Mouse (Mus musculus) left cerebral cortex, adult 2 months (tissue): Measurements from ENCODE around the gene Ppat. TPM values are rescaled to one million over a fixed set of nuclear protein-coding genes. Genes with fewer than 3 reads are reported as not detected.
"Not testable (repeated sequence)": the region's sequence is repeated elsewhere in the genome, so short reads cannot be mapped to it uniquely, and the experiment has no call there.

Experiments used
- DNase-seq, 2 experiments: peaks; one replicate each; pipeline ENCODE4 v3.0.0; 2021 to 2022; ENCODE audit warnings: low spot score in 2 of 2, mixed read lengths in 1 of 2; ENCODE audit errors: extremely low spot score in 1 of 2
- H3K27ac ChIP-seq: fragments of 200-600 bp; 2 replicates; pipeline ENCODE4 v1.8.1; 2022
- H3K4me3 ChIP-seq: fragments of 200-600 bp; 2 replicates; pipeline ENCODE4 v1.8.1; 2022
- CTCF ChIP-seq: fragments of 200-600 bp; IDR thresholded peaks from 2 replicates; pipeline ENCODE4 v1.8.1; 2022; ENCODE audit warnings: antibody characterized with exemption, mild to moderate bottlenecking, moderate library complexity
- intact Hi-C: fragments of 180-260 bp; cut with DNase I; formaldehyde crosslinking; loops from one replicate; pipeline ENCODE4 v1.15.1; 2025
- total RNA-seq, 2 experiments: library from RNA; stranded (reverse); gene quantifications; 2 replicates each; pipeline ENCODE4 v1.2.3; 2021

Gene Ppat
- total RNA-seq, 2 experiments from 2014 or later, result 16.6 to 18.9 TPM

DNA sequence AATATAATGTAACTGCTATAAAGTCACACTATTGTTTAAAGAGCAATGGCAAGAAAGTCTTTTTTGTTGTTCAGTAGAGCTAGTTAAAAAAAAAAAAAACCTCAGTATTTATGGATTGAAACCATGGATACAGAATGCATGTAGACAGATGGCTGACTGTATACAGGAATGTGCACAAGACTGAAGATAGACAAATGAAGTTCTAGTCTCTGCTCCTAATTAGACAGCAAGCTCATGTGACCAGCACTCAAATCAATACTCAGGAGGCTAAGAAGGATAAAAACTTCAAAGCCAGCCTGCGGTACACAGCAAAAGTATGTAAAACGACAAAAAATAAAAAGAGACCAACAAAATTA, 5.7 kb downstream of the Ppat start:
- no peak for DNase-seq
- no peak overlapping the region for H3K4me3 ChIP-seq
- no peak overlapping the region; the same call in 1 of the 2 replicates for H3K27ac ChIP-seq
- TF ChIP-seq CTCF, result no peak
- intact Hi-C loops, result no loop called here

DNA sequence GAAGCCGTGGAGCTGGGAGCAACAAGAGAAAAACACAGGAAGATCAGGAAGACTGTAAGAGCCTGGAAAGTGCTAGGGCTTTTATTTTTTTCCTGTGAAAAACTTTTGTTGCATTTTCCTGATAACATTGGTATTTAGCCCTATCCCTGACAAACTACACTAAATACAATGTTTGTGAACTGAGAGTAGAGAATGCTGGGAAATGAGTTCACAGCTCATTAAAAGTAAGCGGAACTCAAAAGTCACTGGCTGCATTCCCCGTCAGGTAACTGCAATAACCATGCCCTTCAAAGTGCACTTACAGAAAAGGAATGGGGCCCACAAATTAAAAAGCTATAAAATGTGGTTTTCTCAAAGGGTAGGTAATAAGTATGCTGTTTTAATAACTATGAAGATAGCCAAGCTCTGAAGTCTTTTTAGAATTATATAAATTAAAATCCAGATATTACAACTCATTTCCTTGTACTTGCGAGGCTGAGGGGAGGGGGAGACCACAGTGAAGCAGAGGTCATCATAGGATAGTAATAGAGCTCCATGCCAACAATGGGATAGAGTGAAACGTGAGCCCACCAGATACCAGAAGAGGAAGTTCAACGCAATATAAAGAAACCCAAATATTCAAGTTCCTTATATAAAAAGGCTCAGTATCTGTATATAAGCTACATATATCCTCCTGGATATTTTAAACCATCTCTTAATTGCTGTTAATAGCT, 6.3 kb downstream of the Ppat start:
- no peak for TF ChIP-seq CTCF
- no peak overlapping the region; the same call in 1 of the 2 replicates for H3K27ac ChIP-seq
- intact Hi-C loops, result no loop called here

DNA sequence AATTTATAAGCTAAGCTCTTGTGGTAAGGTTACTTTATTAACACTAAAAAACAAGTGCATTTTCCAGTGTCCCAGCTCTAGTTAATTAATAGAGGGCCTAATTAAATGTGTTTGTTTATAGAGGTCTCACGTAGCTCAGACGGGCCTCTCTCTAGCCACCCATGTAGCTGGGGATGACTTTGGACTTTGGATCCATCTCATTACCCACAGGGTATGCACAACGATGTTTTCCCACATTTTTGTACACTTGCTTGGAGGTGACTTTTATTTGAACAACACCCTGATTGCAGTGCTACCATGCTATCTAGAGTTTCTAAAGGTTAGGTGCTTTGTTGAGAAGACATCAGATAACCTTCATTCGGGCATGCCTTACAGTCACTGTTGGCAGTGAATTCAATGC, 8.9 kb downstream of the Ppat start:
- intact Hi-C loops, result no loop called here
- TF ChIP-seq CTCF, result no peak
- DNase-seq, result no peak

More for the DNA sequence above, 6.3 kb downstream of the Ppat start:
- no peak overlapping the region for H3K4me3 ChIP-seq
- no peak for DNase-seq

DNA sequence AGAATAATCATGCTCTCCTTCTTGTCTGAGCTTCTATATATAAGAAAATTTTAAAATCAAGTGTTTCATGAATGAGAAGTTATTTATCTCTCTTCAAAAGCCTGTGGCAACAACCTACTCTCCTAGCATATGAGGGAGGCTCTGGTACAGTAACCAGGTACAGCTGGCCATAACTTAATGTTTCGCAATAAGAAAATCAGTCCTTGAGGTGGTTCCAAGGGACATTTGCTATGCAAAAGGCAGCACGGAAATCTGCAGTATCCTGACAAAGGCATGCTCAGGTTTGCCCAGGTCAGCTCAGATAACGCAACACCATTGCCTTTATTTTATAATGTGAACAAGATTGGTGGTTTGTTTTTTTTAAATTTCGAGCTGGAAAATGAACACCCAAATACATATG, 9.4 kb downstream of the Ppat start:
- no peak for DNase-seq
- H3K4me3 ChIP-seq, result no peak overlapping the region
- intact Hi-C loops, result no loop called here
- no peak for TF ChIP-seq CTCF
- no peak overlapping the region for H3K27ac ChIP-seq

More for the DNA sequence above, 8.9 kb downstream of the Ppat start:
- H3K4me3 ChIP-seq, result no peak overlapping the region
- no peak overlapping the region for H3K27ac ChIP-seq

DNA sequence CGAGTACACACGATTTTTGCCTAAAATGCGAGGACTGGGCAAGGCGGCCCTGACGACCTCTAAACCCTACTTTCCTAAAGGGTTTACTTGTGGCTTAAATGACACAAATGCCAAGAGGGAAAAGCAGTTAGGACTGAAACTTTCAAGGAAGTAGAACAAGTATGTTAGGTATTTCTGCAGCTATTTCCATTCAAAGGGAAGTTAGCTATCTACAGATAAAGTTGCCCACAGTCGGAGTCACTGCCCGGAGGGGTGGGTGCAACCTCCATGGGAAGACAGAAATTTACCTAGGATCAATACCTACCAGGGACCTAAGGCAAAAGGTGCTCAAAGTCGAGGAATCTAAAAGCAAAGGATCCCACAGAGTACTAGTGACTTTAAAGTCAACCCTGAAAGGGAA, 11.7 kb downstream of the Ppat start:
- H3K27ac ChIP-seq, result no peak overlapping the region
- intact Hi-C loops, result no loop called here
- TF ChIP-seq CTCF, result no peak
- H3K4me3 ChIP-seq, result no peak overlapping the region
- DNase-seq, result no peak

DNA sequence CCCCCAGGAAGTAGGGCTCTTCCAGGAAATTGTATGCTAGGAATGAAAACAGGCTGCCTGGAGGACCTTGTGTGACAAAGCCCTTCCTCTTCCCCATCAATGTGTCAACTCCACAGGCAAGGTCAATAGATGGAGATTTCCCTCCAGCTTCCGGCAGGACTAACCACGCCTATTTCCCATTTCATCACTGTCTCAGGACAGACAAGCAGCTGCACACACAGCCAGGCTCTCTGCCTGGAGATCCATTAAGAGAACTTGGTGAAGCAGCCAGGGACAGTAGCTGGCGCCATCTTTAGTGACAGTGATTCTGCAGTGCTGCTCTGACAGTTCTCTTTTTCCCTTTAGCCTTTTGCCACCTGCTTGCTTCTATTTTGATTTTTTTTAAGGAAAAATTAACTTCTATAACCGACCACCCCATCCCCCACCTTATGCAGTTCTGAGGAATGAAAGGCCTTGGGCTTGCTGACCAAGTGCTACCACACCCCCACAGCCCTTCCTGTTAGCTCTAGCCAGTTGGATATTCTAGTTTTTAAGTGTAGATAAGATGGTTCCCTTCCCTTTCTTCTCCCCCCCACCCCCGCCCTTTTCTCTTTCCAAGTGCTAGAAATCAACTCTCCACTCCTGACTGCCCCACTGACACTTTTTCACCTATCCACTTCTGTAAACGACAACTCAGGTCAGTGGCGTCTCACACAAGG, 22.0 kb downstream of the Ppat start:
- H3K27ac ChIP-seq, result peak overlapping the region; percentile 71; the same call in 1 of the 2 replicates
- intact Hi-C loops, result no loop called here
- H3K4me3 ChIP-seq, result no peak overlapping the region
- DNase-seq, result no peak
- no peak for TF ChIP-seq CTCF

DNA sequence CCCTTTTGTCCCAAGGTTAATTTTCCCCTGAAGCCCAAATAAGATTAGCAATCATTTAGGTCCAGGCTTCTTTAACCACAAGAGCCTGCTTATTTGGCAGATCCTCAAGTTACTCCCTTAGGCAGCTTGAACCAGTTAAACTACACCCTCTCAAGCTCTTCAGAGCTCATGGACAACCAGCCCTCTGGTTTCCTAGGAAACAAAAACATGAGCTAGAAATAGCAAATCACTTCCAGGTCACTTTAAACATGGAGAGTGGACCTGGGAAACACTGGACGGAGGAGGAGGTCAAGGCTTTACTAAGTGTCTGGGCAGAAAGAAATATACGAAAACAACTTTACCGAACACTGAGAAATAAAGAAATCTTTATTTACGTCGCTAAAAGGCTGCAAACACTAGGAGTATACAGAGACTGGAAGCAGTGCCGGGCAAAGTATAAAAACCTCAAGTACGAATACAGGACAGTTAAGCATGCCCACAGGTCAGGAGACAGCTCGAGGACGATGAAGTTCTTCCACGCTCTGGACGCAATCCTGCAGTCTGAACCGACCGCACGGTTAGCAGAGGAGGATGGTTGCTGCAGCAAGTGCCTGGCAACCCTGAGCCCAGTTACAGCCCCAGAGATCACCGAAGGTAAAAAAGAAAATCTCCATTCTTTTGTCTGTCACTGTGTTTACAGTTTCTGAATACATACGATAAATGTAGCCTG, 23.1 kb downstream of the Ppat start:
- no peak for TF ChIP-seq CTCF
- no peak for DNase-seq

DNA sequence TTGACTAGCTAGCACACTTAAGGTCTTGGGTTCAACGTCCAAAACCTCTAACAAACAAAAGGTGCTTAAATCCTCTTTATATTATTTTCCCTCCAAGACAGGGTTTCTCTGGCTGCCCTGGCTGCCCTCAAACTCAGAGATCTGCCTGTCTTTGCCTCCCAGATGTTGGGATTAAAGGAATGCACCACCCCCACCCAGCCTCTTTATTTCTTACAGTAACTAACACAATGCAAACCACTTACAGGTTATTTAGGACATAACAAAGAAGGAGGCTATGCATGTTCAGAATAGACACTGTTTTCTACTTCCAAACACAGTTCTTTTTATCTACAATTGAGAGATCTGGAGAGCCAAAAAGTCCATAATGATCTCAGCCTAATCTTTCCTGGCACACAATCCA, 27.1 kb downstream of the Ppat start:
- Histone ChIP-seq H3K27ac (no peak overlapping the region), H3K4me3 (no peak overlapping the region)
- no peak for TF ChIP-seq CTCF
- intact Hi-C loops, result no loop called here
- no peak for DNase-seq

More for the DNA sequence above, 23.1 kb downstream of the Ppat start:
- H3K27ac ChIP-seq, result peak overlapping the region; percentile 71
- intact Hi-C loops, result no loop called here
- peak overlapping the region; percentile 53 for H3K4me3 ChIP-seq

DNA sequence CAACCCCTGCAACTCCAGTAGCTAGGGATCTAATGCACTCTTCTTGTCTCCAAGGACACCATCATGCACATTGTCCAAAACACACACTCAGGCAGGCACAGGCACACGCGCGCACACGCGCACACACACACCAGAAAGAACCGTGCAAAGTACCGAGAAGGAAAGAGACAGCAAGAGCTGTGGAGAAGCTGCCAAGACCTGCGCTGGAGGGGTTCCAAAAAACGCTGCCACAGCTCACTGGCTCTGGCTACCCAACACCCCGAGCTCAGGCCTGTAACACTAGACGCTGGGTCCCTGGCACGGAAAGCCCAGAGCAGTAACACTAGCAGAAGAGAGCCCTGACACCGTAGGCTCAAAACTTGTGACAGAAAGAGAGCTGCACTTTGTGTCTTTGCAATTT, 27.9 kb downstream of the Ppat start:
- no peak overlapping the region for H3K4me3 ChIP-seq
- DNase-seq, result peak in 1 of 2 experiments; percentile 65
- intact Hi-C loops, result no loop called here

DNA sequence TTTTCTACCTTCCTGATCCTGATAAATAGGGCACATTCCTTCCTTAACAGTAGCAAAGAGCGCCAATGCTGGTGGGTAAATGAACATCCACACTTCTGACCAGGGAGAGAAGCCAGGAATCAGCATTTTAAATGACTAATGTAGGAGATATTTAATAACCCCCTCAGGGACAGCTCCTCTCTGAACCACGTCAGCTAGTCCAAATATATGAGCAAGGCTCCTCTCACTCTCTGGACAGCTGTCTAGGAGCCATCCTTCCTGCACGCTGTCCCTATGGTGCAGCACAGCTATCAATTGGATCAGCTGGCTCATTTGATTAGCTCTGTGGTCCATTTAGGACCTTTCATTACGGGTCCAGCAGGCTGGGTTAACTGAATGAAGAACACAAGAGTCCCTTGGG, 28.5 kb downstream of the Ppat start:
- Histone ChIP-seq H3K27ac (no peak overlapping the region), H3K4me3 (no peak overlapping the region)
- no peak for TF ChIP-seq CTCF
- DNase-seq, result no peak
- intact Hi-C loops, result no loop called here

More for the DNA sequence above, 27.9 kb downstream of the Ppat start:
- TF ChIP-seq CTCF, result no peak
- no peak overlapping the region for H3K27ac ChIP-seq

DNA sequence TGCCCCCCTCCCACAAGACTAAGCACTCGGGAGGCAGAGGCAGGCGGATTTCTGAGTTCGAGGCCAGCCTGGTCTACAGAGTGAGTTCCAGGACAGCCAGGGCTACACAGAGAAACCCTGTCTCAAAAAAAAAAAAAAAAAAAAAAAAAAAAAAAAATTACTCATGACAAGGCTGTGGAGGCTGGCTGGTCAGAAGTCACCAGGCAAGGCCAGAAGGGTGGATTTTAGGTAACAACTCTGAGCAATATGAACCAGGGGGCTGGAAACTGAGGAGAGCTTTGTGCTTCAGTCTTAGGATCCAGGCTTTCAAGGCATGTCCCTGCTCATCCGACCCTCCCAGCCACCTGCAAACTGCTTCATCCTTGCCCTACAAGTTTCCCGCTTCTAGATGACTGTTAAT, 38.9 kb downstream of the Ppat start:
- H3K27ac ChIP-seq, H3K4me3 ChIP-seq, intact Hi-C loops, DNase-seq: not testable (repeated sequence)

DNA sequence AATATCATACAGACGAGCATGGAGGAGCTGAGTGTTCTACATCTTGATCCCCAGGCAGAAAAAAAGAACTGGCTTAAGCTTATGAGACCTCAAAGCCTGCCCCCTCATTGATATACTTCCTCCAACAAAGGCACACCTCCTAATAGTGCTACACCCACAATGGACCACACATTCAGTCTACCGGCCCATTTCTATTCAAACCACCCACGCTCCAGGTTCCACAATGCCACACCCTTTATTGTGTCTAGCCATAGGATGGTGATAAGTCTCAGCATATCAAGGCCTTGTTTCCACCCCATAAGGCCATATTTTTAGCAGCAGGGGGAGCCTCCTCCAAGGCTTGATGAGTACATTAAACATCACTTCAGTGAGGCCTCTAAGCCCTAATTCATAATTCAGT, 40.6 kb downstream of the Ppat start:
- intact Hi-C loops, result no loop called here
- Histone ChIP-seq H3K4me3 (no peak overlapping the region), H3K27ac (no peak overlapping the region)
- TF ChIP-seq CTCF, result no peak
- no peak for DNase-seq
